Mouse (Mus musculus) thymus, postnatal 14 days (tissue): ENCODE measurements around the gene Aoc2.
A peak's percentile ranks its signal among the peaks of the same experiment; 100 is the strongest.
"Not testable (repeated sequence)": the region's sequence is repeated elsewhere in the genome, so short reads cannot be mapped to it uniquely, and the experiment has no call there.

Experiments used
- DNase-seq: peaks from one replicate; pipeline ENCODE4 v3.0.0; 2021

Gene Aoc2

GRCm38 (mm10) chr11:101357505-101358182 lies 32.8 kb downstream of the Aoc2 start:
- no peak for DNase-seq

- DNase-seq = no peak
Measured at GRCm38 (mm10) chr11:101359776-101360175, 34.9 kb downstream of the Aoc2 start.

GRCm38 (mm10) chr11:101360651-101361113 lies 35.8 kb downstream of the Aoc2 start:
- peak; percentile 59 for DNase-seq

GRCm38 (mm10) chr11:101364531-101364931 lies 39.7 kb downstream of the Aoc2 start:
- DNase-seq = no peak

- no peak for DNase-seq
Measured at GRCm38 (mm10) chr11:101367326-101367935, 42.6 kb downstream of the Aoc2 start, which contains the start of gene G6pc. Gene G6pc, plus strand, starts transcription at chr11:101367561.

- DNase-seq = no peak
Measured at GRCm38 (mm10) chr11:101370141-101370540, 45.3 kb downstream of the Aoc2 start.

GRCm38 (mm10) chr11:101374421-101374938 lies 49.6 kb downstream of the Aoc2 start:
- no peak for DNase-seq

GRCm38 (mm10) chr11:101378196-101378595 lies 53.3 kb downstream of the Aoc2 start:
- DNase-seq = not testable (repeated sequence)

- no peak for DNase-seq
Measured at GRCm38 (mm10) chr11:101378926-101379325, 54.1 kb downstream of the Aoc2 start.
